Mouse (Mus musculus) cortical plate, adult 2 months (tissue): ENCODE data around the gene Flt1. TPM values are rescaled to one million over a fixed set of nuclear protein-coding genes. Genes with fewer than 3 reads are reported as not detected.

Source experiments
- H3K27ac ChIP-seq: fragments of 200-500 bp; 2 replicates; pipeline ENCODE4 v1.5.1; 2012; ENCODE audit warnings: low read length, control low read depth, inconsistent platforms; ENCODE audit not compliant: insufficient read depth
- H3K4me1 ChIP-seq: fragments of 200-500 bp; 2 replicates; pipeline ENCODE4 v1.6.1; 2011; ENCODE audit warnings: low read length; ENCODE audit not compliant: control insufficient read depth, insufficient read depth
- H3K4me3 ChIP-seq: fragments of 200-500 bp; 2 replicates; pipeline ENCODE4 v1.5.1; 2011; ENCODE audit warnings: mild to moderate bottlenecking, low read length, control low read depth; ENCODE audit not compliant: insufficient read depth
- CTCF ChIP-seq: fragments of 200-500 bp; IDR thresholded peaks from 2 replicates; pipeline ENCODE4 v1.5.1; 2011; ENCODE audit warnings: mild to moderate bottlenecking, control low read depth, low read length; ENCODE audit not compliant: insufficient read depth; ENCODE audit errors: extremely low read depth
- POLR2A ChIP-seq: fragments of 200-500 bp; IDR thresholded peaks from 2 replicates; pipeline ENCODE4 v1.6.1; 2011; ENCODE audit warnings: mild to moderate bottlenecking, low read length, control low read depth; ENCODE audit not compliant: insufficient read depth; ENCODE audit errors: extremely low read depth
- polyA plus RNA-seq: library from polyadenylated mRNA; depleted of rRNA; stranded (reverse); fragments of >200 nt; gene quantifications from 2 replicates; pipeline ENCODE4 v1.2.3, GENCODE M21; 2012

Flt1 gene
- polyA plus RNA-seq, 1 experiment = 27.0 TPM

- no peak for TF ChIP-seq CTCF
- TF ChIP-seq POLR2A = no peak
- Histone ChIP-seq H3K27ac (peak overlapping the region; percentile 93), H3K4me1 (no peaks in the 10 kb centered on the region; the same call in 1 of the 2 replicates), H3K4me3 (no peak overlapping the region)
These were observed 79.4 kb downstream of the Flt1 start for GRCm38 (mm10) chr5:147646351-147646929.

GRCm38 (mm10) chr5:147645001-147645645 is 80.7 kb downstream of the Flt1 start:
- TF ChIP-seq CTCF (no peak), POLR2A (no peak)
- Histone ChIP-seq H3K4me3 (no peak overlapping the region), H3K4me1 (no peaks in the 10 kb centered on the region; the same call in 1 of the 2 replicates), H3K27ac (peak overlapping the region; percentile 9; the same call in 1 of the 2 replicates)

- no peak overlapping the region for H3K4me3 ChIP-seq
- TF ChIP-seq POLR2A (no peak), CTCF (no peak)
- no peaks in the 10 kb centered on the region; the same call in 1 of the 2 replicates for H3K4me1 ChIP-seq
- peak overlapping the region; percentile 92 for H3K27ac ChIP-seq
These were observed 84.4 kb downstream of the Flt1 start for GRCm38 (mm10) chr5:147641452-147641851.

- no peaks in the 10 kb centered on the region; the same call in 1 of the 2 replicates for H3K4me1 ChIP-seq
- H3K27ac ChIP-seq = peak overlapping the region; percentile 37
- TF ChIP-seq CTCF = no peak
- no peak for TF ChIP-seq POLR2A
- H3K4me3 ChIP-seq = no peak overlapping the region
These were observed 85.9 kb downstream of the Flt1 start for GRCm38 (mm10) chr5:147639940-147640339.

GRCm38 (mm10) chr5:147636676-147637075 is 89.1 kb downstream of the Flt1 start:
- Histone ChIP-seq H3K27ac (no peak overlapping the region), H3K4me3 (no peak overlapping the region), H3K4me1 (no peaks in the 10 kb centered on the region; the same call in 1 of the 2 replicates)
- TF ChIP-seq CTCF (no peak), POLR2A (no peak)

GRCm38 (mm10) chr5:147635883-147636282 is 89.9 kb downstream of the Flt1 start:
- Histone ChIP-seq H3K4me1 (no peaks in the 10 kb centered on the region), H3K4me3 (no peak overlapping the region), H3K27ac (no peak overlapping the region)
- no peak for TF ChIP-seq CTCF
- no peak for TF ChIP-seq POLR2A

GRCm38 (mm10) chr5:147634016-147634415 is 91.8 kb downstream of the Flt1 start:
- TF ChIP-seq POLR2A = no peak
- no peak for TF ChIP-seq CTCF
- no peaks in the 10 kb centered on the region for H3K4me1 ChIP-seq
- H3K27ac ChIP-seq = no peak overlapping the region
- no peak overlapping the region for H3K4me3 ChIP-seq

GRCm38 (mm10) chr5:147632716-147633115 is 93.1 kb downstream of the Flt1 start:
- no peaks in the 10 kb centered on the region for H3K4me1 ChIP-seq
- TF ChIP-seq CTCF (no peak), POLR2A (no peak)
- no peak overlapping the region for H3K27ac ChIP-seq
- no peak overlapping the region for H3K4me3 ChIP-seq

- Histone ChIP-seq H3K27ac (no peak overlapping the region), H3K4me1 (no peaks in the 10 kb centered on the region), H3K4me3 (no peak overlapping the region)
- TF ChIP-seq POLR2A (no peak), CTCF (no peak)
These were observed 95.2 kb downstream of the Flt1 start for GRCm38 (mm10) chr5:147630426-147631290.
